Mouse (Mus musculus): ENCODE measurements around the gene Ddit4. TPM values are rescaled to one million over a fixed set of nuclear protein-coding genes. Genes with fewer than 3 reads are reported as not detected.

The Ddit4 gene
- polyA plus RNA-seq, 1 experiment from 2014 or later: 5.2 TPM

- H3K4me3 ChIP-seq (ENCODE audit: low read depth, low read length): peak overlapping the region; percentile 43
- no peaks in the 10 kb centered on the region for H3K36me3 ChIP-seq (replicated peaks; ENCODE audit: insufficient read depth, low read length)
- H3K9me3 ChIP-seq (ENCODE audit: low read length): no peaks in the 10 kb centered on the region
- H3K27ac ChIP-seq (ENCODE audit: low read depth): peak overlapping the region; percentile 93
- H3K27me3 ChIP-seq (ENCODE audit: insufficient read depth, low read length): no peaks in the 10 kb centered on the region
- ATAC-seq (peak; percentile 37), DNase-seq (peak; percentile 55)
- TF ChIP-seq EP300 (IDR thresholded peaks at IDR 0.05; ENCODE audit: low read depth) (no peak), CTCF (IDR thresholded peaks at IDR 0.05; ENCODE audit: low read depth) (no peak)
- H3K4me2 ChIP-seq (ENCODE audit: low read depth, low read length): peak overlapping the region; percentile 74
- peak overlapping the region; percentile 68 for H3K9ac ChIP-seq (replicated peaks)
- H3K4me1 ChIP-seq (ENCODE audit: insufficient read depth): peaks cover 19% of the 10 kb centered on the region
- WGBS (ENCODE audit: insufficient replicate concordance): 7% methylated on average over 16 of the region's 16 CpGs
Observed at GRCm38 (mm10) chr10:59942847-59943420, 8.7 kb downstream of the Ddit4 start.

- H3K27me3 ChIP-seq (ENCODE audit: insufficient read depth, low read length): no peaks in the 10 kb centered on the region
- H3K4me2 ChIP-seq (ENCODE audit: low read depth, low read length): peak overlapping the region; percentile 74
- H3K9me3 ChIP-seq (ENCODE audit: low read length): no peaks in the 10 kb centered on the region
- H3K4me3 ChIP-seq (ENCODE audit: low read depth, low read length): peak overlapping the region; percentile 43
- H3K27ac ChIP-seq (ENCODE audit: low read depth): peak overlapping the region; percentile 93
- TF ChIP-seq CTCF (IDR thresholded peaks at IDR 0.05; ENCODE audit: low read depth) (no peak), EP300 (IDR thresholded peaks at IDR 0.05; ENCODE audit: low read depth) (no peak)
- peak overlapping the region; percentile 68 for H3K9ac ChIP-seq (replicated peaks)
- DNase-seq: no peak
- peaks cover 19% of the 10 kb centered on the region for H3K4me1 ChIP-seq (ENCODE audit: insufficient read depth)
- ATAC-seq: no peak
- WGBS (ENCODE audit: insufficient replicate concordance): 57% methylated on average over 21 of the region's 21 CpGs
- H3K36me3 ChIP-seq (replicated peaks; ENCODE audit: insufficient read depth, low read length): no peaks in the 10 kb centered on the region
Observed at GRCm38 (mm10) chr10:59942281-59942846, 9.3 kb downstream of the Ddit4 start.

- no peaks in the 10 kb centered on the region for H3K36me3 ChIP-seq (replicated peaks; ENCODE audit: insufficient read depth, low read length)
- TF ChIP-seq EP300 (IDR thresholded peaks at IDR 0.05; ENCODE audit: low read depth): no peak
- TF ChIP-seq CTCF (IDR thresholded peaks at IDR 0.05; ENCODE audit: low read depth): no peak
- no peak overlapping the region for H3K27ac ChIP-seq (ENCODE audit: low read depth)
- H3K27me3 ChIP-seq (ENCODE audit: insufficient read depth, low read length): no peaks in the 10 kb centered on the region
- H3K4me3 ChIP-seq (ENCODE audit: low read depth, low read length): no peak overlapping the region
- no peak overlapping the region for H3K4me2 ChIP-seq (ENCODE audit: low read depth, low read length)
- H3K9me3 ChIP-seq (ENCODE audit: low read length): no peaks in the 10 kb centered on the region
- 63% methylated on average over 1 of the region's 1 CpGs for WGBS (ENCODE audit: insufficient replicate concordance)
- ATAC-seq (no peak), DNase-seq (no peak)
- H3K9ac ChIP-seq (replicated peaks): no peak overlapping the region
- H3K4me1 ChIP-seq (ENCODE audit: insufficient read depth): peaks cover 20% of the 10 kb centered on the region
Observed at GRCm38 (mm10) chr10:59939081-59939480, 12.6 kb downstream of the Ddit4 start.

GRCm38 (mm10) chr10:59938662-59939061 is 13.0 kb downstream of the Ddit4 start:
- no peak for TF ChIP-seq CTCF (IDR thresholded peaks at IDR 0.05; ENCODE audit: low read depth)
- no peak for TF ChIP-seq EP300 (IDR thresholded peaks at IDR 0.05; ENCODE audit: low read depth)
- Histone ChIP-seq H3K4me2 (ENCODE audit: low read depth, low read length) (no peak overlapping the region), H3K4me1 (ENCODE audit: insufficient read depth) (peaks cover 18% of the 10 kb centered on the region), H3K9me3 (ENCODE audit: low read length) (no peaks in the 10 kb centered on the region), H3K9ac (replicated peaks) (no peak overlapping the region), H3K4me3 (ENCODE audit: low read depth, low read length) (no peak overlapping the region), H3K36me3 (replicated peaks; ENCODE audit: insufficient read depth, low read length) (no peaks in the 10 kb centered on the region), H3K27me3 (ENCODE audit: insufficient read depth, low read length) (no peaks in the 10 kb centered on the region), H3K27ac (ENCODE audit: low read depth) (no peak overlapping the region)
- ATAC-seq (no peak), DNase-seq (no peak)
- WGBS (ENCODE audit: insufficient replicate concordance): 74% methylated on average over 5 of the region's 5 CpGs

- H3K4me1 ChIP-seq (ENCODE audit: insufficient read depth): peaks cover 8% of the 10 kb centered on the region; the same call in 1 of the 2 replicates
- 23% methylated on average over 8 of the region's 8 CpGs for WGBS (ENCODE audit: insufficient replicate concordance)
- DNase-seq (no peak), ATAC-seq (no peak)
- no peak overlapping the region for H3K4me3 ChIP-seq (ENCODE audit: low read depth, low read length)
- TF ChIP-seq CTCF (IDR thresholded peaks at IDR 0.05; ENCODE audit: low read depth): no peak
- H3K27me3 ChIP-seq (ENCODE audit: insufficient read depth, low read length): no peaks in the 10 kb centered on the region
- no peak overlapping the region for H3K4me2 ChIP-seq (ENCODE audit: low read depth, low read length)
- H3K9me3 ChIP-seq (ENCODE audit: low read length): no peaks in the 10 kb centered on the region
- no peak overlapping the region for H3K9ac ChIP-seq (replicated peaks)
- H3K36me3 ChIP-seq (replicated peaks; ENCODE audit: insufficient read depth, low read length): no peaks in the 10 kb centered on the region
- peak overlapping the region; percentile 34; the same call in 1 of the 2 replicates for H3K27ac ChIP-seq (ENCODE audit: low read depth)
Observed at GRCm38 (mm10) chr10:59936058-59936856, 15.4 kb downstream of the Ddit4 start.

DNA sequence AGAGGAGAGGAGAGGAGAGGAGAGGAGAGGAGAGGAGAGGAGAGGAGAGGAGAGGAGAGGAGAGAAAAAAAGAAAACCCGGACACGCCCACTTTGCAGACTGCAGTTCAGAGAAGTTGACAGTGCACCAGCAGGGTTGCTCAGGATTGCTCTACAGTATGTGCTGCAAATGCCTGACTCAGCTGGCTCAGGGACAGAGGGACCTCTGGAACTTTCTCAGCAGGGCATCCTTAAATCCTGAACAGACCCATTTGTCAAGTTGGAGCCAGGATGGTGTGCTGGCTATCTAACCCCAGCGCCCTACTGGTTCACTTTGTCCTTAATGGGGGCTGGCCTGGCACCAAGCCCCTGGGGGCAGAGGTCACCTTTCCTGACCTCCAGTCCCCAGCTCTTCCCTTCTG is 17.6 kb downstream of the Ddit4 start:
- H3K9ac ChIP-seq (replicated peaks): no peak overlapping the region
- no peak overlapping the region for H3K27ac ChIP-seq (ENCODE audit: low read depth)
- H3K4me2 ChIP-seq (ENCODE audit: low read depth, low read length): no peak overlapping the region
- DNase-seq: no peak
- H3K4me3 ChIP-seq (ENCODE audit: low read depth, low read length): no peak overlapping the region
- H3K4me1 ChIP-seq (ENCODE audit: insufficient read depth): peaks cover 11% of the 10 kb centered on the region
- ATAC-seq: no peak
- TF ChIP-seq CTCF (IDR thresholded peaks at IDR 0.05; ENCODE audit: low read depth) (no peak), EP300 (IDR thresholded peaks at IDR 0.05; ENCODE audit: low read depth) (no peak)
- no peaks in the 10 kb centered on the region for H3K27me3 ChIP-seq (ENCODE audit: insufficient read depth, low read length)
- 66% methylated on average over 3 of the region's 3 CpGs for WGBS (ENCODE audit: insufficient replicate concordance)
- no peaks in the 10 kb centered on the region for H3K9me3 ChIP-seq (ENCODE audit: low read length)
- no peaks in the 10 kb centered on the region for H3K36me3 ChIP-seq (replicated peaks; ENCODE audit: insufficient read depth, low read length)
